Mouse (Mus musculus) hindbrain, embryonic 13.5 days (tissue): ENCODE measurements at regions not wholly inside any gene's neighbourhood (a gene's known extent, or its start where the extent isn't known, plus 50 kb on each side); places are given as distances from the start of the nearest gene placed in this dataset.
A peak's percentile ranks its signal among the peaks of the same experiment; 100 is the strongest.

ENCODE experiments used
- ATAC-seq: fragments of 200-750 bp; cut with Nextera tagmentation; 2 replicates; pipeline ENCODE4 v1.8.0; 2017; ENCODE audit warnings: moderate TSS enrichment; ENCODE audit not compliant: low FRiP score
- H3K27ac ChIP-seq: fragments of 300-500 bp; sonication (generic); 2 replicates; pipeline ENCODE4 v1.5.1; 2015; ENCODE audit warnings: inconsistent platforms, mild to moderate bottlenecking, moderate library complexity
- H3K27me3 ChIP-seq: fragments of 300-500 bp; sonication (generic); 2 replicates; pipeline ENCODE4 v1.6.1; 2015; ENCODE audit warnings: mild to moderate bottlenecking, inconsistent platforms
- H3K36me3 ChIP-seq: fragments of 300-500 bp; sonication (generic); 2 replicates; pipeline ENCODE4 v1.6.1; 2015; ENCODE audit warnings: mild to moderate bottlenecking, inconsistent platforms
- H3K4me1 ChIP-seq: fragments of 300-500 bp; sonication (generic); replicated peaks from 2 replicates; pipeline ENCODE4 v1.6.1; 2015; ENCODE audit warnings: inconsistent platforms
- H3K4me2 ChIP-seq: fragments of 300-500 bp; sonication (generic); 2 replicates; pipeline ENCODE4 v1.6.1; 2015; ENCODE audit warnings: inconsistent platforms, mild to moderate bottlenecking, moderate library complexity
- H3K4me3 ChIP-seq: fragments of 300-500 bp; sonication (generic); 2 replicates; pipeline ENCODE4 v1.5.1; 2015; ENCODE audit warnings: mild to moderate bottlenecking, inconsistent platforms
- H3K9ac ChIP-seq: fragments of 300-500 bp; sonication (generic); 2 replicates; pipeline ENCODE4 v1.6.1; 2015; ENCODE audit warnings: mild to moderate bottlenecking, inconsistent platforms
- H3K9me3 ChIP-seq: fragments of 300-500 bp; sonication (generic); 2 replicates; pipeline ENCODE4 v1.6.1; 2016; ENCODE audit warnings: inconsistent platforms
- WGBS: fragments of 180-500 bp; shearing (Covaris S2); methylation state at CpG from one replicate; pipeline ENCODE4 v1.1.7; 2015; 5-methylcytosine and 5-hydroxymethylcytosine counted together

- Histone ChIP-seq H3K9ac (no peak overlapping the region), H3K27ac (no peak overlapping the region), H3K27me3 (no peaks in the 10 kb centered on the region), H3K4me3 (no peak overlapping the region), H3K9me3 (no peaks in the 10 kb centered on the region), H3K4me1 (no peaks in the 10 kb centered on the region), H3K4me2 (no peak overlapping the region), H3K36me3 (no peaks in the 10 kb centered on the region)
- 30% methylated on average over 8 of the region's 8 CpGs for WGBS
- ATAC-seq = 0 out of 2 replicates have a peak, but pooled peaks have one; percentile 52
Measured at GRCm38 (mm10) chr13:85639376-85640229, 350.7 kb upstream of the Rasa1 start.

DNA sequence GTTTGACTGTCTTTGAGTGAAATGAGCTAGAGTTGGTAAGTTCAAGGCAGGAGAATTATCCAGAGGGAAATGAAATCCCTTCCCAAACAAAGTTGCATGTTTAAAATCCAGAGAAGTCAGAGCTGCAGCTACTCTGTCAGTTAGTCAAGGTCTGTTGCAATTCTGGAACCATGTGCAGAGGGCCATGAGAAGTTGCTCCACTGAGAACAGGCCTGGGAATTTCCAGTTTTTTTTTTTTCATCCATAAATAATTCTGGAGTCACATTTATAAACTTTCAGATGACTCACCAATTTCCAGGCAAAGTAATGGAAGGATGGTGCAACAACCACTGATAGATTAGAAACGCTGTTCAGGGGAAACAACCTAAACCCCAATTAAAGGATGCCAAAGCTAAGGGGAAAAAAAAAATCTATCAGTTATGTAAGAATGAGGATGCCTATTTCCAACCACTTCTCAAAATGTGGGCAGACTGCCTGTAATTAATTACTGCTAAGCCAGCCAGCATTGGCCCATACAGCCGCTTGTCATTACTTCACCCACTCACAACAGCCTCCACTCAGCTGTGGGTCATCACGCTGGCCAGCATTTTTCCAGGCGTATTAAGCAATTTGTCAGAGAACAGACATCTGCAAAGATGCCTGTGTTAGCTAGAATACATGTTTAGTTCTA is 340.7 kb upstream of the Rasa1 start:
- Histone ChIP-seq H3K9ac (no peak overlapping the region), H3K36me3 (no peaks in the 10 kb centered on the region), H3K4me3 (no peak overlapping the region), H3K27ac (no peak overlapping the region), H3K4me1 (no peaks in the 10 kb centered on the region), H3K9me3 (no peaks in the 10 kb centered on the region), H3K27me3 (no peaks in the 10 kb centered on the region), H3K4me2 (no peak overlapping the region)
- WGBS = 86% methylated on average over 4 of the region's 4 CpGs
- ATAC-seq = no peak
